Mouse (Mus musculus): Measurements from ENCODE around the gene Proz. TPM values are rescaled to one million over a fixed set of nuclear protein-coding genes. Genes with fewer than 3 reads are reported as not detected.

Gene Proz
- 0.23 TPM in 1 of 2 replicates, not detected in the other for total RNA-seq (2017)

DNA sequence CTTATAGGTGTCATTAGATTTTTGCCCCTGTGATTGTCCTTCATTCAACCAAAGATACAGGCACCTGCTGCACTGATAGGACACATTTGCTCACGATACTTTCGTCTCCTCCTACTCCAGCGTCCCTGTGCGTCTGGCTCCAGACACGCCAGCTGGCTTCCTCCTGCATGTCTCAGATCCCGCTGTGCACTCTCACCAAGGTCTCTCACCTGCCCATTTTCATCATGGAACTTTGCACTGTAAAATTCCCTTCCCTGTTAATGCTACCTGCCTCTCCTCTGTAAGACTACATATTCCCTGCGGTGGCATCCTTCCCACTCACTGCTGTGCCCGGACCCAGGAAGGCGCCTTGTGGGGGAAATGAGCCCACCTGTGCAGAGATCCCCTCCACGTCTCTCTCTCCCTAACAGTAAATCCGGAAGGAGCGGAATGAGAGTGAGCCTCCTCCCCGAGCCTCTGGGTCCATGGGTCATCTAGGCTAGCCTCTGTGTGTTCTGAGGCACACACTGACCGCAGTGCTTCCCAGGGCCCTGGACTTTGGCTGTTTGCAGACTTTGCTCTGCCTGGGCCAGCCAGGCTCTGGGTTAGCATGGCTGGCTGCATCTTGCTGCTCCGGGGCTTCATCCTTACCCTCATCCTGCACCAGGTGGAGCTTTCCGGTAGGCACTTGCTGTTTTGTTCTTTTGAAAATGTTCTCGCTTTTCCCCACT, at the start of gene Proz:
Gene Proz, plus strand, starts transcription at position 474 of the 710 bp plus-strand sequence.
- no peak for ATAC-seq (replicated peaks; ENCODE audit: low read depth, poor library complexity, severe bottlenecking)

DNA sequence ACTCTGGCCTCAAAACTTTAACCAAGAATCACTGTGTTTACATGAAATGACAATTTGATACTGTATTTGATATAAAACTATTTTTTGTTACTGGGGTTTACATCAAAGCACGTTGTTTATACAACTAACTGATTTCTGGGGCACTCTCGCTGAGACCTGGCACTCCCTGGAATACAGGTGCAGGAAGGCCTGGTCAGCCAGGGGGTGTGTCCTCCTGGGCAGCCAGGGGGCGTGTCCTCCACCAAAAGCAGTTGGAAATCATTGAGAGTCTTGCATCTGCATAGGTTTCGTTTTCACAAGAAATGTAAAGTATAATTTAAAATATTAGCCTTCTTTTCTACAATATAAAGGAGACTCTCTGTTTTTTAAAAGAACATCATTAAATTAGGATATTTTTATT, 41.2 kb upstream of the Proz start:
- no peak for ATAC-seq (replicated peaks; ENCODE audit: low read depth, poor library complexity, severe bottlenecking)

DNA sequence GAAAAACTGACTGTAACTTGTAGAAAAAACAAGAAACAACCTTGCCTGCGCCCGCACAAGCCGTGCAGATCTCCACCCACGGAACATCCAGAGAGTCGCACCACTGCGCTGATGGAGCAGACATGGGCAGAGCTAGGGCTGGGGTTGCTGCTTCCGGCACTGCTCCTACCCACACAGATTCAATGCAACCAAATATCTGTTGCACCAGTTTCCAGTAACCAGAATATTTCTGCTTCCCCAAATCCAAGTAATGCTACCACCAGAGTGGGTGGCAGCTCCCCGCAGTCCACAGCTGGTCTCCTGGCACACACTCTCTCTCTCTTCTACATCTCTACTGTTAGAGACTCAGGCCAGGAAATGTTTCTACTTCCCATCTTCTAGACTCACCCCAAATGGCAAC, 38.9 kb upstream of the Proz start:
- peak; percentile 43; the same call in 1 of the 2 replicates for ATAC-seq (replicated peaks; ENCODE audit: low read depth, poor library complexity, severe bottlenecking)

DNA sequence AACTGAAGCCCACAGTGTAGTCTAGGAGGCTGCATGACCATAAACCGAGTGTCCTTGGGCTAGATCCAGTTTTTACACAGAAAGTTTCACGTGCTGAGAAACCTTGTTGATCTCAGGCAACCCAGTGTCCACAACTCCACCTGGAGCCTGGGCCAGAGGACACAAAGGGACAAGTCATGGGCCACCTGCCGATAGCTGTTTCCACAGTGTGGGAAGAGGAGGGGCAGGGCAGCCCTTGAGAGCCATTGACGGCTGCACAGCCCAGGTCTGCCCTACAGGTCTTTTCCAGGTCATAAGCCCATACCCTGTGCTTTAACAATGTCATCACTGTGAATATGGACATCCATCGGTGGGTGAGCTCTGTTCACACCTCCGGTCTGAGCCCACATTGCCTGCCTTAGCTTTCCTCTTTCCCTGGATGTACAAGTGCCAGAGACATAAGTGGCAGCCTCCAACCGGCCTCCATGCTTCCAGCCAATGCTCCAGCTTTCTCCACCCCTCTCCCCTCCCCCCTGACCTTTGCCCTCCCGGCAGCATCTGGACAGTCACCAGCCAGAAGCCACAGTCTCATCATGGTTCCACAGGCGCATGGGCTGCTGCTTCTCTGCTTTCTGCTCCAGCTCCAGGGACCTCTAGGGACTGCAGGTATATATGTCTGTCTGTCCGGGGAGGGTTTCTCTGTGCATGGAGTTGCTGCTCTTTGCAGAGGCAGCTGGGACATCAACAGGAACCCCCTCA, 35.1 kb upstream of the Proz start, which contains the start of gene F7:
Gene F7, plus strand, starts transcription at position 548 of the 738 bp plus-strand sequence.
- no peak for ATAC-seq (replicated peaks; ENCODE audit: low read depth, poor library complexity, severe bottlenecking)

DNA sequence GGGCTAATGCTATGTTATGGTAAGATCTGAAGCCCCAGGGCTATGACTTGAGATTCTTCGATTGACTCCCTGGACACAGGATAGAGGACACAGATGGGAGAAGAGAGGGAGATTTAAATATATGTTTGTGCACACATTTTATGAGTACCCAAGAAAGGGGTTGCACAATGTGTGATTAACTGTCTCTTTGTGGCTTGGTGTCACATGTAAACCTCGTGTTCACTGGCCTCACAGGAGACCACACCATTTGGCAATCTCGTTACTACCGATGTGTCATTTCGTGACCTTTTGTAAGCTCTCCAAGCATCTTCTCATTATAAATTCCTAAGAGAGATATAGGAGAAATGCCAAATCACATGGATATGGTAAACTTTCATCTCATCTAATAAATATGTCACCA, 33.1 kb upstream of the Proz start:
- peak; percentile 65 for ATAC-seq (replicated peaks; ENCODE audit: low read depth, poor library complexity, severe bottlenecking)

DNA sequence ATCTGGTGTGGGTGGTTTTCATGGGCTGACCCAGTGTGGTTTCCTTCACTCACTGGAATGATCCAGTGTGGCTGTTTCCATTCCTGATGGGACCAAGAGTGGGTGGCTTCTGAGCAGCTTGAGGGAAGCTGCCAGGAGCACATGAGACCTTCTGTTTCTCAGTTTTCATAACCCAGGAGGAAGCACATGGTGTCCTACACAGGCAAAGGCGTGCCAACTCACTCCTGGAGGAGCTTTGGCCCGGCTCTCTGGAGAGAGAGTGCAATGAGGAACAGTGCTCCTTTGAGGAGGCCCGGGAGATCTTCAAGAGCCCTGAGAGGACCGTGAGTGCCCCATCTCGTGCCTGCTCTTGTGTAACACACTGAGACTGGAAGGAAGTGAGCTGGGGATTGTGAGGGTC, 32.2 kb upstream of the Proz start:
- peak; percentile 55 for ATAC-seq (replicated peaks; ENCODE audit: low read depth, poor library complexity, severe bottlenecking)

DNA sequence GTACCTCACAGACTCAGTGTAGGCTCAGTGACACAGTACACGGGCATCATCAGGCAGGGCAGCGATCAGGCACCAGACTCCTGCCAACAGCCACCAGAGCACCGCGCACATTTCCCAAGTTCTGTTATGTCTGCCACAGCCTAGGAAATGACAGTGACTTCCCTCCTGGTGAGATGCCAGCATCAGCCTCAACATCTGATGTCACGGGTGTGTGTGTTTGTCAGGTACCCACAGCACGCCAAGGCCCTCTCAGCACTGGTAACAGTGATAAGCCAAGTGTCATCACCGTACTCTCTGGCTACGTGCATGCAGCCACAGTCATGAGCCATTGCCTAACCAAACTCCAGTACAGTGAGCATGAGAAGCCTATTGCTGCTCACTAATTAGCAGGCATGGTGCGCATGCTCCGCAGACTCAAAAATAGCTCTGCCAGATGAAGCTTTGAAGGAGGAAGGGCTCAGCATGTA, 24.3 kb upstream of the Proz start:
- ATAC-seq (replicated peaks; ENCODE audit: low read depth, poor library complexity, severe bottlenecking): peak; percentile 53

DNA sequence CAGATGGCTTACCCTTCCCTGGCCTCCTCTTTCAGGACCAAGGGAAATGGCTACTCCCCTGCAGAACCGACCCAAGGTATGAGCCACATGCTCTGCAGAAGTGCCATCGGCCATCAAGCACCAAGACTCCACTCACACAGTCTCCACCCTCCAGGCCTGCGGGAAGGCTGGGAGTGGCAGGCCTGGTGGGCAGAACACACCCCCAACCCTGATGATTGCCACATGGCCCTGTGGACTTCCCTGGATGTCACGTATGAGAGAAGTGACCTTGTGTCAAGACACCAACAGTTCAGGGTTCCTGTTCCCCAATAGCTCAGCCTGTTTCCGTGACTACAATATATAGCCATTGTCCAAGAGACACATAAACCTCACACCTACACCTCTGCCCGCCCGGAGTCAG, 23.7 kb upstream of the Proz start, which contains the start of gene F10:
Gene F10, plus strand, starts transcription at position 294 of the 400 bp plus-strand sequence.
- peak; percentile 27 for ATAC-seq (replicated peaks; ENCODE audit: low read depth, poor library complexity, severe bottlenecking)

DNA sequence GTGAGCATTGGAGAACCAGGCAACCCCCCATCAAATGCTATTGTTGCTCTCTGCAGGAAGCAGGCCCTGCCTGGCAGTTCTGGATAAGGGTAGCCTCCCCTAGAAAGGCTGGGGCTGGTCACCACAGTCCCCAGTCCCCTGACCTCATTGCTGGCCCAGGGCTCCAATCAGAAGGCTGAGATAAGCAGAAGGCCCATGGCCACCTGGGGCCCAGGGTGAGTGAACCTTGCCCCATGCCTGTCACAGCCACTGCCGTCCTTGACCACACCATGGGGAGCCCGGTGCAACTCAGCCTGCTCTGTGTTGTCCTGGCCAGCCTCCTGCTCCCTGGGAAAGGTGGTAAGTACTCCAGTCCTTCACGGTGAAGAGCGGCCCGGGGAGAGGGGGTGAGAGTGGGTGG, 23.1 kb upstream of the Proz start:
- ATAC-seq (replicated peaks; ENCODE audit: low read depth, poor library complexity, severe bottlenecking): peak; percentile 48

DNA sequence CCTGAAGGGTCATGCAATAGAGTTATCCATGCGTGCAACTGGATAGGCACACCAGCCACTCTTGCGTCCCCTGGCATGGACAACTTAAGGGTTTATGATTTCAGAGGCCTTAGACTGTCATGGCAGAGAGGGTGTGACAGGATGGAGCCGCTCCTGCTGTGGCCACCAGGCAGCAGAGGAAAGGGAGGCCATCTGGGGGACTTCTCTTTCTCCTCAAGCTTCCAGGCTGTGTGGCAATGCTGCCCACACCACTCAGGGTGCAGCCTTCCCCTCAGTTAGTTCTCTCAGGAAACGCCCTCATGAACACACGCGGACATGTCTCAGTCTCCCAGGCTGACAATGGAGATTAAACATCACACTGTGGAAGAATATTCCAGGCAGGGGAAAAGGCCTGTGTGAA, 21.7 kb upstream of the Proz start:
- peak; percentile 51 for ATAC-seq (replicated peaks; ENCODE audit: low read depth, poor library complexity, severe bottlenecking)

DNA sequence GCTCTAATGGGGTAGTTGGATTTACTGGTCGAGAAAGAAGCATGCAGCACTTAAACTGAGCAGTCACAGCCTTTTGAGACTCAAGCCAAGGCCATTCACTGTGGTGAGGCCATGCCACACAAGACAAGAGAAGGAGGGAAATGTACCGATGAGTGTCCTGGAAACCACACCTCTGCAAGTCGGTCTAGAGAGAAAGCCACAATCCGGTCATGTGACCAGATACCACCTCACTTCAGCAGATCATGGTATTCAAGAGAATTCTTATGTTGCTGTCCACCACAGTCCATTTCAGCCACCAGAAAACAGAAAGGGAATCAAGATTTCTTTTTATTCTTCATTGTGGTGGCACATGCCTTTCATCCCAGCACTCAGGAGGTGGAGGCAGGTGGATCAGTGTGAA, 19.3 kb upstream of the Proz start:
- 0 out of 2 replicates have a peak, but pooled peaks have one; percentile 17 for ATAC-seq (replicated peaks; ENCODE audit: low read depth, poor library complexity, severe bottlenecking)

DNA sequence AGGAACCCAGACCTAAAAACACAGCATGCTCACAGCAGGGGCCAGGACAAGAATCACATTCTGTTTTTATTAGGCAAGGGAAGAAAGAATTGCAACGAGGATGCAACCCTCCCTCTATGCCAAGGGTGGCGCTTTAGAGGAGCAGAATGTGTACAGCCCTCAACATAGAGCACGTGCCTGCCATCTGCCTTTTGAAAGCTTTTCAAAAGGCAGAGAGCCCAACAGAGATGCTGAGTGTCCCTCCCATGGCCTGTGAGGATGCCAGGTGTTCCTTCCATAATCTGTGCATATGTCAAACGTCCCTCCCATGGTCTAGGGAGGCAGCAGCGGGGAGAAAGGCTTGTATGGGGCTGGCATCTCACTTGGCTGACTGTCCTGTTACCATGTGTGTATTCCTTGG, 13.1 kb upstream of the Proz start:
- no peak for ATAC-seq (replicated peaks; ENCODE audit: low read depth, poor library complexity, severe bottlenecking)

DNA sequence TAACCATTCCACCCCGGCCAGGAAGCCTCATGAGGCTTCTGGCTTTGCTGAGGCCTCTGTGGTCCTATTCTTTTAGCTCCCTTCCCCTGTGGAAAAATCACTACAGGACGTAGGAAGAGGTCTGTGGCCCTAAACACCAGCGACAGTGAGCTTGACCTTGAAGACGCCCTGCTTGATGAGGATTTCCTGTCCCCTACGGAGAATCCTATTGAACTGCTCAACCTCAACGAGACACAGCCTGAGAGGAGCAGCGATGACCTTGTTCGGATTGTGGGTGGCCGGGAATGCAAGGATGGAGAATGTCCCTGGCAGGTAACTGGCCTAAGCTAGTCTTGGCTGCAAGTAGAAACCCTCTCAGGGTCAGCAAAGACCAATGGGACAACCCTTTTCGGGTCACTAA, 10.2 kb upstream of the Proz start:
- no peak for ATAC-seq (replicated peaks; ENCODE audit: low read depth, poor library complexity, severe bottlenecking)

DNA sequence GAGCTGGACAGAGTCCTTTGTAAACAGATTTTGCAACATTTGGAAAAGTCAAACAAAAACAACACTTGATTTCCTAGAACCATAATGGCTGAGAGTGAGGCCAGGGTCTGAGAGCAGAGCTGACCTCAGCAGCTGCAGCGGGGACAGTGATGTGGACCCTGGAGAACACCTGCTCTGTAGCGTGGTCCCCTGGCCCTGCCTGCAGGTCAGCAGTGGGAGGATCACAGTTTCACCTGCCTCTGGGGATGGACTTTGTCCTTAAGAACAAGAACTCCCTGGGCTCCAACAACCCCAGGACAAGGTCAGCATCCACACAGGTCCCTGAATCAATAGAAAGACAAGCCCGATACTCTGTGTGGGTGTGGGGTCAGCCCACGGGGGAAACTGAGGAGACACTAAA, 3.4 kb upstream of the Proz start:
- no peak for ATAC-seq (replicated peaks; ENCODE audit: low read depth, poor library complexity, severe bottlenecking)

DNA sequence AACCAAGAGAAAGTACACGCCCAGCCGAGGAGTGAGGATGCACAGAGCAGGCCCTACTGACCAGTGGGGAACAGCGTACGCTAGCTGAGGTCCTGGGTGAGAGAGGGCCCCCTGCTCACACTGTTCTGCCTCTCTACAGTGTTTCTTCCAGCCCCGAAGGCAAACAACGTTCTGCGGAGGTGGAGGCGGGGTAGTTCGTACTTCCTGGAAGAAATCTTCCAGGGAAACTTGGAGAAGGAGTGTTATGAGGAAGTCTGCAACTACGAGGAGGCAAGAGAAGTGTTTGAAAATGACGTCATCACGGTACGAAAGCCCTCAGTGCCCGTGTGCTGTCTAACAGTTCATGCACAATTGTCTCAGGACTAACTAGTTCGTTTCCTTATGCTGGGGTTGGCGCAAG, 2.4 kb downstream of the Proz start:
- no peak for ATAC-seq (replicated peaks; ENCODE audit: low read depth, poor library complexity, severe bottlenecking)

DNA sequence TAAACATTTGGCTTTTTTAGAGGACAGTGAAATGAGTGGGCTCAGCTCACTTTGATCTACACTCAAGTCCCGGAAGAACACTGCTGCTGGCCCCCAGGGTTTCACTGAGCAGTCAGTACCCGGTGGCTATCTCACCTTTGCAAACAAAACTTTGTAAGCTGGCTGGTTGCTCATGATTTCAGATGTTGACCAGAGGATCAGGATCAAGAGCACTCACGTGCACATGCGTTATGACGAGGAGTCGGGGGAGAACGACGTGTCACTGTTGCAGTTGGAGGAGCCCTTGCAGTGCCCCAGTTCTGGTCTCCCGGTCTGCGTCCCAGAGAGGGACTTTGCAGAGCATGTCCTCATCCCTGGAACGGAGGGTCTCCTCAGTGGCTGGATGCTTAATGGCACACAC, 12.5 kb downstream of the Proz start:
- no peak for ATAC-seq (replicated peaks; ENCODE audit: low read depth, poor library complexity, severe bottlenecking)

DNA sequence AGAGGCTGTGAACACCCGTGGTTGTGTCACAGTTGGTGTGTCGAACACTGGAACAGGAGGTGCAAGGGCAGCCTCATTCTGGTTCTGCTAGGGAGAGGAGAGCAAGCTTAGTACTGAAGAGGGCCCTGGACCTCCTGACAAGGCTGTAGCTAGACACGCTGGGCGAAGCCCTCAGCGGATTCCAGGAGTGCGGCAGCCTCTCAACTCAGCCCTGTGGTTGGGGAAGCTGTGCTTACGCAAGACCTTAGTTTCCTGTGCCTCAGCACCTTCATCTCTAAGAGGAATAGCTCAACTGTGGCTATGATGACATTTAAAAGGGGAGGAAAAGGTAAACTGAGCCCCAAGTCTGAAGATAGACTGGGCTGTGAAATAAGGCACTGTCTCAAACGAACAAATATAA, 14.3 kb downstream of the Proz start:
- ATAC-seq (replicated peaks; ENCODE audit: low read depth, poor library complexity, severe bottlenecking): peak; percentile 74

DNA sequence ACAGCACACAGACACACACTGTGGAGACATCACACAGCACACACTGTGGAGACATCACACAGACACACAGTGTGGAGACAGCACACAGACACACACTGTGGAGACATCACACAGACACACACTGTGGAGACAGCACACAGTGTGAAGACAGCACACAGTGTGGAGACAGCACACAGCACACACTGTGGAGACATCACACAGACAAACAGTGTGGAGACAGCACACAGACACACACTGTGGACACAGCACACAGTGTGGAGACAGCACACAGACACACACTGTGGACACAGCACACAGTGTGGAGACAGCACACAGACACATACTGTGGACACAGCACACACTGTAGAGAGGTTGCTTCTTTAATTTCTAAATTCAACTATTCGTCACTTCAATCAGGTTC, 14.9 kb downstream of the Proz start:
- 0 out of 2 replicates have a peak, but pooled peaks have one; percentile 7 for ATAC-seq (replicated peaks; ENCODE audit: low read depth, poor library complexity, severe bottlenecking)

DNA sequence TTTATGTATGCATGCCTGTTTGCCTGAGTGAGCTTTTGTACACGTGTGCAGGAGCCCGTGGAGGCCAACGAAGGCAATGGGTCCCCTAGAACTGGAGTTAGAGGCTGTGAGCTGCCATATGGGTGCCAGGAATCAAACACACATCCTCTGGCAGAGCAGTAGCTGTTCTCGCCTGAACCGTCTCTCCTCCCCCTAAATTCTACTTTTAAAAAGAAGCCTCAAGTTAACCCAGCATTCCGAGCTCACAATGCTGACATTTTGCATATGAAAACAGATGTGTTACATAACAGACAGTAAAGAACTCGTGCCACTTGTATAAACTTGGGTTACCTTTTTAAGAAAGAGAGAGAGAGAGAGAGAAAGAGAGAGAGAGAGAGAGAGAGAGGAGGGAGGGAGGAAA, 16.8 kb downstream of the Proz start:
- ATAC-seq (replicated peaks; ENCODE audit: low read depth, poor library complexity, severe bottlenecking): no peak

DNA sequence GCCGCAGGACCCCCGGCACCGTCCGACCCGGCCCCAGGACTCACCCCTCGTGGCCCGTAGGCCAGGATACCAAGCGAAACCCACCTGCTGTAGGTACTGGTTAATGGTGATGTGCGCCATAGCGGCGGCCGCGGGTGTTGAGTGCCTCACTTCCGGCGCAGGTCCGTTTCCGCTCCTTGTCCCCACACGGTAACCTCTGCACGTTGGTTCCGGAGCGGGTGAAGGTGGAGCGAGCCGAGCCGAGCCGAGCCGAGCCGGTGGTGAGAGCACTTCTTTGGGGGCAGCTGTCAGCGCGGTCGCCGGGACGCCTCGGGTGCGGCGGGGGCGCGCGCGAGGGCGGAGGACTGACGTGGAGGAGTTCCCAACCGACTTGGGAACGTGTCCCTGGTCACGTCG, 44.0 kb downstream of the Proz start:
- peak; percentile 60 for ATAC-seq (replicated peaks; ENCODE audit: low read depth, poor library complexity, severe bottlenecking)

All from common myeloid progenitor, adult 5-6 weeks (primary cell).